Mouse (Mus musculus): Measurements from ENCODE around the gene Fap.

The Fap gene

DNA sequence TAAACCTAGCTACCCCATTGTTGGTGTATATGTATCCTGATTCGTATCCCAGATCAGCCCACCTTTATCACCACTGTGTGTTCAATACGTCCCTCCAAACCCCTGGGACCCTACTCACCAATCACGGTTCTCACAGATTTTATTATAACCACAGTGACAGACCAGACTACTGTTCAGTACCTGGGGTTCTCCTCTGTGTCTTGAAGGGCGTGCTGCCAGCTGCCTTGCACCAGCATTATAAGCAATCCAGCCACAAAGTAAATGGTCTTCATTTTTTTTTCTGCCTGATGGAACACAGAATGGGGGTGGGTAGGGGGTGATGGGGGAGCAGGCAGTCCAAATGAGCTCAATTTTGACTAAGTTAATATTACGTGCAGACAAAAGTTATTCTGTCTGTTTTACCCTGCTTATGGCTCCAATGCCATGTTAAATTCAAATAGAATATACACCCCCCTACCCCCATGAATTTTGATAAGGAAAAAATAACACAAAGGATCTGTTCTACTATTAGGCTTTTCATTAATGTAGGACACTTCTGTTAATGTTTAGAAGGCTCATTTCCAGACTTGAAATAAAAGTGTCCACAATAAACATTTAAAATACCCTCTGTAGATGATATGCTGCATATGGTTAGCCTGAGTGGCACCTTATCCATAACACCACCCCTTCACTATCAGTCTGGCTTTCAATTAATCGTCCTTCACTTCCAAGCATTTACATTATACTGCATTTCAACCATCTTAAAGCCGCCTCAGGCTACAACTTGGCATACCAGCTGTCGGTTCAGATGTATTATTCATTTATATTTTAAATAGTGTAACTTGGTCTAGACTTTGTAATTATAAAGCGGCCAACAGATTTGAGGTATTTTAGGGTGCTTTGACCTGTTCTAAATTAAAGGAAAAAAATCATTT, 93.3 kb downstream of the Fap start:
- in situ Hi-C loops (cut with MboI; ENCODE audit: low pct_unique_long_range_greater_than_20kb in 1 of 2, low sequenced_read_pairs in 2 of 2, unreplicated experiment in 1 of 2) = no loop called here

DNA sequence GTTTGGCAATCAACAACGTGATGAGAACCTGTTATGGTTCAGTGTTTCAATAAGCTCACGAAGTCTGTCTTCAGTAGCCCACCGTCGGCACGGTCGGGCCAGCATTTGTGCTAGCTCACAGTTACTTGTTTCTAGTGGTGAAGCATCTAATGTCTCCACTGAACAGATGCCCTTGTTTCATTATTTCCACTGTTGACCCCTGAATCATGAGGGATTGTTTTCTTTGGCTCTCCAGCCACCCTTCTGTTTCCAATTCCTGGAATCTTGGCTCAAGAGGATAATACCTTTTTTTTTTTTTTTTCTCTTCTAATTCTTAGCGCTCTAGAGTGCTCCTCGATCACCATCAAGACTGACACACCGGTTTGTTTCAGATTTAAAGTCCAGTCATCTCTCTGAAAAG, 104.3 kb downstream of the Fap start:
- in situ Hi-C loops (cut with MboI; ENCODE audit: low pct_unique_long_range_greater_than_20kb in 1 of 2, low sequenced_read_pairs in 2 of 2, unreplicated experiment in 1 of 2) = no loop called here

DNA sequence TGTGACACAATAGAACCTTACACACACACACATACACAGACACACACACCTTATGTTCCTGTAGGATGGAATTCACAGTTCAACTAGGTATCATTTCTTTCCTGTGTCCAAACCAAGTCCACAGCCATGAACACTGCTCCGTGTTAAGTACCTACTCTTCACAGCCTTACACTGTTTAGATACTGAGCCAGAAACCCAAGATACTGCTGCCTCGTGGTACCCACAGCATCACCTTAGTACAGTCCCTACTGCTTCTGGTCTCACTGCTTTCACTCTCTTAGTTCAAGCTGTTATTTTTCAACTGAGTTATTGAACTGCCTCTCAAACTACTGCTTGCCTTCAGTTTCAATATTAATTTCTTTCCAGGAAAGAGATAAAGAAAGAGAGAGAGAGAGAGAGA, 110.6 kb downstream of the Fap start:
- in situ Hi-C loops (cut with MboI; ENCODE audit: low pct_unique_long_range_greater_than_20kb in 1 of 2, low sequenced_read_pairs in 2 of 2, unreplicated experiment in 1 of 2) = no loop called here

DNA sequence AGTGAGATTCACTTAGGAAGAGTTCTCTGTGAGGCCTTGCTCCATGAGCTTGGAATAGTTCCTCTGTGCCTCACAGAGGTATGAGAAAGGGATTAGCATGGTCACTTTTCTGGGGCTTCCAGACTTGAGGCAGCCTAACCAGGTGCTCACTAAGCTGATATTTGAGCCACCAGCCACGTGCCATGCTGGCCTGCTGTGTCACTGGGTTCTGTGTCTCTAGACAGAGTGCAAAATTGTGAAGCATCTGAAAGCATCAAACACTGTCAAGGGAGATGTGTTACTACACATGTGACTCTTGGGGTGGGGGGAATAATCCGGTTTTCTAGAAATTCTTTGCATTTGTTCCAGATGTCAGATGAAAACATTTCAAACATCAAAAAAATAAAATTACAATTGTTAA, 111.7 kb downstream of the Fap start:
- in situ Hi-C loops (cut with MboI; ENCODE audit: low pct_unique_long_range_greater_than_20kb in 1 of 2, low sequenced_read_pairs in 2 of 2, unreplicated experiment in 1 of 2) = no loop called here

DNA sequence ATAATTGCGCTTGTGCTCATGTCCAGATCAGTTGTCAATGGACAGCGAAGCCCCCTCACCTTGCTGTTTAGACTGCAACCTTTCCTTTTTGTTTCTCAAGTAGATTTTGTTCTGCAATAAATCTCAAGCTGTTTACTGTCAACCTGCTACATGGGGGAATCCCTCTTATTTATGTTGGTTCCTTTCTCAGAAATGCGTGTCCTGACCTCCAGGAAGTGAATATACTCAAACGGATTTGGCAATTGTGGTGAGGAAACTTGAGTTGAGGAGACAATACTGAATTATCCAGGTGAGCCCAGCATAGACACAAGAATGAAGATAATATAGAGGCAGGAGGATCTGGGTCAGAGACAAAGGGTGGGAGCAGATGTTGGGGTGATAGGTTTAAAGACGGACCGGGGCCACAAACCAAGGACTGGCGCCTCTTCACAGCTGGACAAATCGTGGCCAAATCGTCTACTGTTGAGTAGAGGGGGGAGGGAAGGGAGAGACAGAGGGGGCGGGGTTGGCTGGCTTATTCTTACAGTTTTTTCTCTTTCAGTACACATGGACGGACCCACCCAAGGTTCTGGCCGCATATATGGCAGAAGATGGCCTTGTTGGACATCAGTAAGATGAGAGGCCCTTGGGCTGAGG, 112.9 kb downstream of the Fap start:
- in situ Hi-C loops (cut with MboI; ENCODE audit: low pct_unique_long_range_greater_than_20kb in 1 of 2, low sequenced_read_pairs in 2 of 2, unreplicated experiment in 1 of 2) = no loop called here

DNA sequence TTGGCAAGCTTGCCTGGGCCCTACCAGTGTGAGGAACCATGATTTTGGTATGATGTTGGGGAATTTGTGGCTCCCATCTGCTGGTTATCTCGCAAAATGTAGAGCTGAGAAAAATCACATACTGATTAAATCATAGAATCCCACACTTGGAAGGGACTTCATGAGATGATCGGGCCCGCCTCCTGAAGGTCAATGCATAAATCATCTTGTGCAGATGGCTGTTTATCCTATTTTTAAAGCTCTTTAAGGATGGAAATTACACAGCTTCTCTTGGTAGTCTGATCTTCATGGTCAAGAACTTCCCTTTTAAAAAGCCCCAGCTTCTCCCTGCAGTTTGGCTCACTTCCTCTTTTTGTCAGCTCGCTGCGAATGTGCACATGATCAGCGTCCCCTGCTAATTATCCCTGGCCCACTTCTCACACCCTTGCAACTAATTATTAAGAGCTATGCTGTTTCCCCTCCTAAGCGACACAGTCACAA, 113.6 kb downstream of the Fap start:
- in situ Hi-C loops (cut with MboI; ENCODE audit: low pct_unique_long_range_greater_than_20kb in 1 of 2, low sequenced_read_pairs in 2 of 2, unreplicated experiment in 1 of 2) = no loop called here

DNA sequence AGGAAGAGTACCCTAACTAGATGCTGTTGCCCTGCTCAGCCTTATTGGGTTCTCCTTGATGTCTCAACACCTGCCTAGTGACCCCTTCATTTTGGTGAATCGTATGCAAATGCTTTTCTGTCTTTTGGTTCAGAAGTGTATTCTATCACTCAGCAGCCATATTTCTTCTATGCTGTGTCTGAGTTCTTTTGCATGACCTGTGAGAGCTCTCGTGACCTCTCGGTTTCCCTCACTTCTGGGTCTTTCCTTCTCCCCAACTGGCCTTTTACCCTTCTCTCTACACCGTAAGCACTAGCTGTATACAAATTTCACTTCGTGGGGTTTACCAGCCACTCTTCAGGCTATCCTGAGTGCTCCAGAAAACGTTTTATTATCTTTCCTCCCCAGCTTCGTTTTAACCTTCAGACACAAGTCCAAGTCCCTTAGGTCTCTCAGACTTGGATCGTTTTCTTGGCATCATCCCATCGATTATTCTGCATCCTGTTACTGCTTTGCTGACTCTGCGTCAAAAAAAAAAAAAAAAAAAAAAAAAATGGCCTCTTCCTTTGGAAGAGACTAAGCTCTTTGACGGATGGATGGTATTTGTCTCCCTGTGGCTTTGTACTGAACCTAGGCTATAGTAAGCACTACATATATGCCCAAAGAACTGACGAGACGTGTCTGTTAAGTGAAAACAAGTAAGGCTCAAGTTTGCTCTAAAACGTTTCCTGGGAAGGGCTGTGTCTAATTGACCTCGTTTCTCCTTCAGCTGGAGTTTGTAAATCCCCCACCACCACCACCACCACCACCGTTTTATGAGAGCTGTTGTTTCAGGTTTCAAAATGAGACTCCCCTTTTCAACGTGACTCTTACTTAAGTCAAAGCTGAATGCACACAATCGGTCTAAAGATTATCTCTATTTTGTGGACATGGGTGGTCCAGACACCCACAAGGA, 114.4 kb downstream of the Fap start:
- in situ Hi-C loops (cut with MboI; ENCODE audit: low pct_unique_long_range_greater_than_20kb in 1 of 2, low sequenced_read_pairs in 2 of 2, unreplicated experiment in 1 of 2) = no loop called here

DNA sequence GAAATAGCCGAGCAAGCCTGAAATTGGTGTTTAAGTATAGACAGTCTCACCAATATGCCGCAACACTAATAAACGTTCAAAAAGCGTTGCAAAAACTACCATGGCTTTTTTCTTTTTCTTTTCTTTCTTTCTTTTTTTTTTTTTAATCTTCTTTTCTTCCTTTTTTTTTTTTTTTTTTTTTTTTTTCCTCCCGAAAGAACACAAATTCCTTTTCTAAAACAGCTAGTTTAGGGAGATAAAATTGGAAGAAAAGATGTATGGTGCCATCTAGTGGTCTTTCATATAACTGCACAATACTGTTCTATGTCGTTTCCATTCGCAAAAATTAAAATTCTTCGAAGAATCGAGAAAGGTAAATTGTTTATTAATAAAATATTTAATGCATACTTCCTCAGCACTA, 115.8 kb downstream of the Fap start:
- in situ Hi-C loops (cut with MboI; ENCODE audit: low pct_unique_long_range_greater_than_20kb in 1 of 2, low sequenced_read_pairs in 2 of 2, unreplicated experiment in 1 of 2) = no loop called here

DNA sequence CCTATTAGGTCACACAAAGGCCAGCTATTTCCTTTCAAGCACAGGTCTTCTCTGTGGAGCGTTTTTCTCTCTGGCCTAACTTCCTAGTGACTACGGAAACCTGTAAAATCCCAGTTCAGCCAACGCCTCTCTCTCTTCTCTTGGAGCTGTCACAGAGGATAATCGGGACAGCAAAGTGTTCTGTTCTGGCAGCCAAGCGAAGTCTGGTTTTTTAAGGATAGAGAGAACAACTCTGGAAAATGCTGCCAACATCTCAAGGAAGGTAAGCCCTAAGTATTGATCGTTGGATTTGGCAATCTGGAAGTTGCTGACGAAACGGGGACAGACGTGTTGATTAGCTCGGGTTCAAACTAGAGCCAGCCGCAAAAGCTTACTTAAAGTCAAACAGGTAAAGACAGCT, 118.9 kb downstream of the Fap start:
- in situ Hi-C loops (cut with MboI; ENCODE audit: low pct_unique_long_range_greater_than_20kb in 1 of 2, low sequenced_read_pairs in 2 of 2, unreplicated experiment in 1 of 2) = no loop called here

DNA sequence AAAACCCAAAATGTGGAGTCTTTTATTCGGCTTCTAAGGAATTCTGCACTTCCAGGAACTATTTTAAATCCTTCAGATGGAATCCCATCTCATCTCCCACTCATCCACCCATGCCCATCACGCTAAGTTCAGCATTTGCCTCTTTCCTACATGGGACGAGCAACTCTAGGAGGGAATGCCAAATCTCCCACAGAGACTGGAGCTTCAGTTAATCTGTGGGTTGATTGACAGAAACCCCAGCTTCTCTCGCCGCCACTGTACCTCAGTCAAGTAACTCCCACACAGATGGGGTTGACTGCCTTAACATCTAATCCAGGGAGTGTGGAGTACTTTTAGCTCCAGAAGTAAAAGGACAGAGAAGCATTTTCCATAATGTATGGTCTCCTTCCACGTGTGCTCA, 119.8 kb downstream of the Fap start:
- in situ Hi-C loops (cut with MboI; ENCODE audit: low pct_unique_long_range_greater_than_20kb in 1 of 2, low sequenced_read_pairs in 2 of 2, unreplicated experiment in 1 of 2) = no loop called here

Measured in mouse embryonic stem cell (cell line).